Mouse (Mus musculus): ENCODE results near the gene Ppfia1.

Ppfia1 gene

DNA sequence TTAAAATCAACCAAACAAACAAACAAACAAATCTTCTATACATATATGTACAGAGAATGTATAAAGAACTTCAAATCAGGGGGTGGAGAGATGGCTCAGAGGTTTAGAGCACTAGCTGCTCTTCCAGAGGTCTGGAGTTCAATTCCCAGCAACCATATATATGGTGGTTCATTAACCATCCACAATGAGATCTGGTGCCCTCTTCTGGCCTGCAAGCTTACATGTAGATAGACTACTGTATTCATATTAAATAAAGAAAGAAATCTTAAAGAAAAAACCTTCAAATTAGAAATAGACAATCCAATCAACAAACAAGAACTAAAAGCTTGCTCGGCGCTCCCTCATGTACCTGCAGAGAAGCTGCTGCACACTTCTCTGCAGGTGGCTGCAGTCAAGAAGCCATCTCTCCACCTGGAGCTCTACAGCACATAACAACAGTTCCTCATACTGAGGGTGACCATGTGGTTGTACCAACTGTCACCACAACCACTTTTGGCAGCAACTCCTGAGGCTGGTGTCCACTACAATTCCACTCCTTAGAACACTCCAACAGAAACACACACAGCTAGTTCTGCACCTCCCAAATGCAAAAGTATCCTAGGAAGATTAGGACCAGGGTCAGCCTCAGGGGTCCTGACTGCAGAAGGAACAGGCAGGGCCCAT, 3.5 kb downstream of the Ppfia1 start:
- DNase-seq (ENCODE audit: low read depth): no peak

DNA sequence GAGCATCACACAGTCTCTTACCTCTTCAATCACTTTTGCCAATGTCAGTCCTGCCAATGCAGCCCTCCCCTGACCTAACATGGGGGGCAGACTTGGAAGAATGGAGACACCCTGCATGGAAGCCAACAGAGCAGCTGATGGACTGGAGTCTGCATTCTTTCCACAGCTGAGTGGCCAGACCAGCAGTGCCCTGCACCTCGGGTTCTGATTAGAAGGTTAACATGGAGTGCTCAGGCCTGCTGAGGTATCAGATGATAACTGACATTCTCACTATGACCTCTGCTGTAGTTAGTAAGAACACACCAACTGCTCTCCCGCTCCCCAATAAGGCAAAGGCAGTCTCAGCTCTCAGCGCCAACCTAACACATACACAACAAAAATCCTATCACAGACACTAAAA, 8.3 kb downstream of the Ppfia1 start:
- no peak for DNase-seq (ENCODE audit: low read depth)

DNA sequence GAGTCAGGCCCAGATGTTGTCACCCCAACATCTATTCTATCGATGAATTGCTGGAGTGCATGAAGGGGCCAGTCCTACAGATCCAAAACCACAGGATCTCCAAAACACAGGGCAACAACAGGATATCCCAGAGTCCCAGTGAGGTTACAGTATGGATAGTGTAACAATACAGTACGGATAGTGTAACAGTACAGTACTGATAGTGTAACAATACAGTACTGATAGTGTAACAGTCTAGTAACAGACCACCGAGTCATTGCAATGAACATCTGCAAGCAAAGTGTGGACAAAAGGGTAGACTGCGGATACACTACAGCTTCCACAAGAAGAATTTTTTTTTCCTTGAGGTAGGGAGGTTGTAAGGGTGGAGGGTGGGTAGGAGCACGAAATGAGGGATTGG, 12.2 kb downstream of the Ppfia1 start:
- DNase-seq (ENCODE audit: low read depth): no peak

DNA sequence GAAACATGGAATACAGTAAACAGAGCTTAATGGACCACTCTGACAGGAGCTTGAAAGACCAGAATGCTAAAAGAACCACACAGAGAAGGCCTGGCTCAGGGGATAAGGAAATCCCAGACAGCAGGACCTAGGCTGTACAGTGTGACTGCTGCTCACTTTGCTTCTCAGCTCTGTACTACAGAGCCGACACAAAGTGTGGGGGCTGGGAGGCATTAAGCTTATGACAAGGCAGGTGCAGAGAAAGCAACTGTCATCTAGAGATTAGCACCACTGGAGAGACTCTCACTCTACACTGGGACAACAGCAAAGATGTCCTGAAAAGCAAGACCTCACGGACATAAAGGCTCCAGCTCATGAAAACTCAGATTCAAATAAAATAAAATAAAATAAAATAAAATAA, 14.4 kb downstream of the Ppfia1 start:
- no peak for DNase-seq (ENCODE audit: low read depth)

DNA sequence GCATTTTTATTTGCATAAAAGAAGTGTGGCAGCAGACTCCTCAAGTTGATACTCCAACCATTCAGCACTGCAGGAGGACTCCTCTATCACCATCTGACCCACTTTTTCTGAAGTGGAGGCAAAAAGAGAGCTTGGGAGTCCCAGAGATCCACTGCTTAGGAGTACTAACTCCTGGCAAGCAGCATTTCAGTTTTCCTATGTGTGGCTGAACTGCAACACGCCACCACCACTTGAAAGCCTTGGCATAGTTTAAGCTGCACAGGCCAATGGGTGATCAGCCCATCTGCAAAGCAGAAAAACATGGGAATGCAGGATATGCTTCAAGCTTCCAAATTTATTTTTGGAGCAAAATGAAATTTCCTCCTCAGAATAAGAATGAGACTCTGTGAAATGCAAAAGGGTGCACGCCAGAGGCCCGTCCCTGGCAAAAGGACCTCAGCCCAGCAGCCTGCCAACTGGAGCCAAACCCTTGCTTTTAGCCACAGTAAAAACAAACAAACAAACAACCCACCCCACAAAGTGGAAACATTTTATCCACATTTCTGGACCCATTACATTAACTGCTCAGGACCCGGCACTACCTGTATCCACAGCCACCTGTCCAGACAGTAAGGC, 15.4 kb downstream of the Ppfia1 start:
- DNase-seq (ENCODE audit: low read depth): no peak

DNA sequence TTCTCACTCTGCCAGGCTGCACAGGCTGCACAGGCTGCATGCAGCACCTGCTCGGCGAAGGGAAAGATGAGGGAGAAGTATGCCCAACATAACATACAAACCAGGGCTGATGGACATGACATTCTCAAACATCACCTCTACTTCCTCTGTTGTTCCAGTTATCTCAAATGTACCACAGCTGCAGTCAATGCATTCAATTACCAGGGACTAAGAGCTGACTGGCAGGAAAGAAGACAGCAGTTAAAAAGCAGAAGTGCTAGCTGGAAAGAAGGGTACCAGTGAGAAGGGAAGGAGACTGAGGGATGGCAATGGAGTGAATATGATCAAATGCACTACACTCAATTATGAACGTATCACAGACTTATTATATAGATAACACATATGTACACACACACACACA, 17.2 kb downstream of the Ppfia1 start:
- no peak for DNase-seq (ENCODE audit: low read depth)

DNA sequence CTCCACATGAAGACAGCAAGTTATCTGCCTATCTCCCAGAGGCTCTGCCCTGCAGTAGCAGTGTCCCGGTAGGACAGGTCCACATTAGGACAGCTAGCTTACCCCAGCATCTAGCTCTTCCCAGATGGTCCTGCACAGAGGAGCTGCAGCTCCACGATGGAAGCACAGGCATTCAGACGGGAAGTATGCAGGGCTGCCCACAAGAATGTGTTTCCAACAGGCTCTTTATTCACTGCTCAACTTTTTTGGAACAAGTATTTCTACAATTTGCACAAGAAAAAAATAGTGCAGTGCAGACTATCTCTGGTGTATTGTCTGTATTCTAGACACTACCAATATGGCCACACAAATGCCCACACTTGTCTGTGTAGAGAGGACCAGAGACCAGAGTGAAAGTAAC, 18.8 kb downstream of the Ppfia1 start:
- no peak for DNase-seq (ENCODE audit: low read depth)

DNA sequence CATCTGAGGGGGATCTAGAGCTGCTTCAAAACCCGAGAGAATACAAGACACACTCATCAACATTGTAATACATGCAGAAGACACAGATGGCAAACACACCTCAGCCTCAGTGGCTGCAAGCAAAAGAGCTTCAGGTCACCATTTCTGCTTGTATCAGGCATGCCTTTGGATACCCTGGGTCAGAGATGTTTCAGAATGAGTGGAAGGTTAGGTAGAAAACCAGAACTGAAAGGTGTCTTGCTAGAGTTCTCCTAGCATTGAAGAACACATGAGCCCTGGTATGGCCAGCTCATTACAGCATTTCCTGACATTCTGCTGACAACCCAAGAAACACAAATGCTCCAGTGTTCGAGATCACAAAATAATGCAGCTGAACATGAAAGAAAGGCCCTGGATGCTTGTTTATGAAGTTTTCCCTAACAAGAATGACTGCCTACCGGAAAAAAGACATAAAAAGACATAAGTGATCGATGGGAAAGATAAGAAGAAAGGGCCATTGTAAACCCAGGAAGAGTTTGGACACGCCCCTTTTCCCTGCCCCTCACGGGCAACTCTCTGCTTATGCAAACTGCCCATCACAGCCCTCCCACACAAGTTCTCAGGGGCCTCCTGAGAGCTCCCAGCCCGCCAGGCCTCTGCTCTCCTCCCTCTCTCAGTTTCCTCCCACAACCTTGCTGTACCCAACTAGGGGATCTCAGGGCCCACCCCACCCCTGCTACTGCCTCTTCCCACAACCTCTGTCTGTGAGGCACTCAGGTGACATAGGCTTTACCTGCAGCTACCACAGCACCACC, 21.7 kb downstream of the Ppfia1 start:
- DNase-seq (ENCODE audit: low read depth): no peak

DNA sequence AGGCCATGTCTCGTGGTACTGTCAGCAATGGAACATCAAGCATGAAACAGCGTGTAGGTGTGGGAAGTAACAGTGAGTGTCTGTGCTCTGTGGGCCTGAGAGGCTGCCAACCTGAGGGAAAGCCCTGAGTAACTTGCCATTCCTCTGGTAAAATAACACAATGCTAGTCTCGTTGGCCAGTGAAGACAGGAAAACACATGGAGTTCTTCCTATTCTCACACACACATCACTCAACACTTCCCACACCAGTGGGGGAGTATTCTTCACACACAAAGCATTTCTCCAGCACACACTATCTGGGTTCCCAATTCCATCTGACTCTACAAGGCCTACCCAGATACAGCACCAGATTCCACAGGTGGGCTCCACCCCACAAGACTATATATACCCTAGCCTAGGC, 23.7 kb downstream of the Ppfia1 start:
- no peak for DNase-seq (ENCODE audit: low read depth)

DNA sequence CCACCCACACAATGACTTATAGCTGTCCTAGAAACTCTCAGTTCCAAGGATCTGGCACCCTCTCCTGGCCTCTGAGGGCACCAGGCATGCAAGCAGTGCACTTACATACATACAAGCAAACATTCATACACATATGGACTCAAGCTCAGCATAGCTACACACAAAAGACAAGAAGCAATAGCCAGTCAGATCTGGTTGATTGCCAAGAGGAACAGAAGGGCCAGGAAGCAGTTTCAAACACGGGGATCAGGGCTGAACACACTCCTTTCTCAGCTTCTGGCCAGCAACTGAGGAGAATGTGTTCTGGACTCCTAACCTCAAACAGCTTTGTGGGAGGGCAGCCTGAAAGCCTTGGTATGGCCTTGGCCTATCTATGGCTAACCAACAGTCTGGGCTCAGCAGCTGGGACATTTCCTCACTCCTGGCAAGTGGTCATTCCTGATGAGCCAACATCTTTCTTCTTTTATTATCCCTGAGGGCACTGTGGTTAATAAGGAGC, 25.8 kb downstream of the Ppfia1 start:
- DNase-seq (ENCODE audit: low read depth): no peak

DNA sequence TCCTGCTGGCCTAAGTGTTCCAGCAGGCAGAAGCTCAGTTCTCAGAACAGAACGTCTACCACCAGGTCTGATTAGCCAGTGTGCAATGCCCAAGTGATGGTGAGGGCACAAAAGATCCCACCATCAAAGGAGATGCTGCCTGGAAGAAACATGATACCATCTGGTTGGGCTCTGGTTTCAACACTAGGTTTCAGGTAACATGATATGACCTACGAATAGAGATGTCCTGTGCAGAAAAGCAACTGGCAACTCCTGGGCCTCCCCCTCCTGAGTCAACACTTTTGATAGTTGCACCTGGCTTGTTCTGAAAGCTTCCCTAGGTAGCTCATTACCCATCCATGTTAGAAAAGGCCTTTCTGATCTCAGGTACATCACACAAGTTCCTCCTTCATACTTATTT, 26.9 kb downstream of the Ppfia1 start:
- no peak for DNase-seq (ENCODE audit: low read depth)

DNA sequence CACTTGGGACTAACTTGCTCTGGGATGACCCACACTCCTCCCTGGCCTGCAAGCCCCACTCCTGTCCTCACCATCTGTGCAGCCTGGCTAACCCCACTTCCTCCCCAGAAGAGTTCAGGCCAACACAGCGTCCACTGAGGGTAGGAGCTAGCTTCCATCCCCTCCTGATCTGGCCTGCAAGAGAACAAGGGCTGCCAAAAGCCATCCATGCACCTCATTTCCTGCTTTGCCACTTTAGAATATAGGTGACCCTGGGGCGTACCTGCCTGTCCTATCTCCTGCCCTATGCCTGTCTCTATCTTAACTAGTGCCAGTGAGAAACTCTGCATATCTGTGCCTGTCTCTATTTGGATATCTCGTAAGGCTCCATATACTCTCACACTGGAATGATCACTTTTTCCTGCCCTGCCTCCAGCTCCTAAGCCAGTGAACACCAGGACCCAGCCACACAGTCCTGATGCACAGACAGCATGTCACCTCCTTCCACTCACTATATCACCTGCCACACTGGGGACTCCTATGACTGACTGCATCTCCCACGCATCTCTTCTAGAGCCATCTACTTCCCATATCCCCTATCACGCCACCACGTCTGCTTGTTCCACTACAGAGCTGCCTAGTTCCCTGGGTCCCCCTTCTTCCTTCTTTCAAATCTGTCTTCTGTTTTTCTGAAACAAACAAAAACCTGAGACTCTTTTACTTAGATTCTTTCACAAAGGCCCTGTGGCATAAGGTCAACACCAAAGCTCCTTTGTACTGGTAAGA, 28.9 kb downstream of the Ppfia1 start:
- no peak for DNase-seq (ENCODE audit: low read depth)

DNA sequence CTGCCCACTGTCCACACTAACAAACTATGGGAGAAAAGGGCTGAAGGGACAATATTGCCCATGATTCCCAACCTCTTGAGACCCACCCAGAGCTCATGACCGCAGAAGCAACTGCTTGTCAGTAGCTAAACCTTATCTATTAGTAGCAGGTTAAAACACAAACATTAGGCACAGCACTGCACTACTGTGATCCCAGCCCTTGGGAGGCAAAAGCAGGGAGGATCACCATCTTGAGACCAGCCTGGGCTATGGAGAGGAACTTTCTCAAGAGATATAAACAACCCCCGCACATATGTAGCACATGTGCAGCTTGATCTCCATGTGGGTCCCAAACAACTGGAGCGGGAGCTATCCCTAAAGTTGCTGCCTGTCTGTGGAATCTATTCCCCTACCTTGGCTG, 30.1 kb downstream of the Ppfia1 start:
- no peak for DNase-seq (ENCODE audit: low read depth)

DNA sequence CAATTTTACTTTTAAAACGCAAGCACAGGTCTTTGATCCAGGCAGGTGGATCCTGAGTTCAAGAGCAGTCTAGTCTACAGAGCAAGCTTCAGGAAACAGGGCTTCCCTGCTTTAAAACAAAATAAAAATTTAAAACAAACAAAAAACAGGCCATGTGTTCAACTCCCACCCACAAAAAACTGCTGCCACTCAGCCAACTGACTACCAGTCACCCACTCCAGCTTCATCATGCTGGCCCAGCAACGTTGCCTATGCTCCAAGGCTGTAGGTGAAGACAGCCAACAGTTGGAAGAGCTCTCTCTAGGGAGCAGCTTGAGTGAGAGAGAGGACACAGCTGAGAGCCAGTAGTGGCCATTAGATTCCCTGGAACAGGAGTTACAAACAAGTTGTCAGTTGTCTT, 31.6 kb downstream of the Ppfia1 start:
- no peak for DNase-seq (ENCODE audit: low read depth)

DNA sequence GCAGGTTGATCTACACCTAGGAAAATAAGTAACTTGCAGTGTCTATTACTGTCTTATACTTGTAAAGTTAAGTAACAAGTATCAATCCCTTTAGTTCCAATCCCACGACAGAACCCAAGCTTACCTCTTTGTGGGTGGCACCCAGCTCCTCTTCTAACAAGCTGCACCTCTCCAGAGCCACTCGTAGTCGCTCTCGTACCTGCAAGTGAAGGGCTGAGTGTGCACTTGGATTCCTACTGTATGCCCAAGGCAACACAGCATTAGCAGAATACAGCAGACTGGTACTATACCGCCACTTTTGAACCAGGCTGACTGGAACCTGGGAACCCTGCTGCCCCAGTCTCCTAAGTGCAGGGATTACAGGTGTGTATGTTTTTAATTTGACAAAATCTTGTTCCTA, 33.7 kb downstream of the Ppfia1 start:
- DNase-seq (ENCODE audit: low read depth): no peak

DNA sequence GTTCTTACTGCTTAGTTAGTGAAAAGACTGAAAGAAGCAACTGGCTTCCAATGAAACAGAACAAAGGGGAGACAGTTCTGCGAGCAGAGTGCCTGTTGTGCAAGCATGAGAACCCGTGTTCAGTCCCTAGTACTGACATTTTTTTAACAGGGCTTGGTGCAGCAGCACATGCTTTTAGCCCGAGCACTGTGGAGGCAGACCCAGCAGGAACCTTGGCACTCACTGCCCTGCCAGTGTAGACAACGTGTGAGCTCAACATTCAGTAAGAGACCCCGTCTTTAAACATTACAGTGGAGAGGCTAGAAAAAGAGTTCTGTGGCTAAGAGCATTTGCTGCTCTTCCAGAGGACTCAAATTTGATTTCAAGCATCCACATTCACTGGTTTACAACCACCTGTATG, 36.8 kb downstream of the Ppfia1 start:
- no peak for DNase-seq (ENCODE audit: low read depth)

DNA sequence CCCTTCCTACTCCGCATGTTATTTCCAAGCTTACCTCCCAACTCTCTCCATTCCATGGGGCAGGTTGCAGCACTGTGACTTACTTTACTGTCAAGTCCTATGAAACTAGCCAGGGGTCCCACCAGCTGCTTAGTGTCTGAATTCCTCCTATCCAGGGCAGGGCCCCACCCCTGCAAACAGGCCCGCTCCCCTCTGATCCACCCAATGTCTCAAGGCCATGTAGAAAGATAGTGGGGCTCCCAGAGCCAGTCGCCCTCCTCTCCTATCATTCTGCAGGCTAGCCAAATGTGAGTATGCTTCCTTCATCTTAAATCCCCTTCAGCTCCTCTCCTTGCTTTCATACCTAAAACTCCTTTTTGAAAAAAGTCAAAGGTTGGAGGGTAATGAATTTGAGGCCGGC, 44.4 kb downstream of the Ppfia1 start:
- no peak for DNase-seq (ENCODE audit: low read depth)

DNA sequence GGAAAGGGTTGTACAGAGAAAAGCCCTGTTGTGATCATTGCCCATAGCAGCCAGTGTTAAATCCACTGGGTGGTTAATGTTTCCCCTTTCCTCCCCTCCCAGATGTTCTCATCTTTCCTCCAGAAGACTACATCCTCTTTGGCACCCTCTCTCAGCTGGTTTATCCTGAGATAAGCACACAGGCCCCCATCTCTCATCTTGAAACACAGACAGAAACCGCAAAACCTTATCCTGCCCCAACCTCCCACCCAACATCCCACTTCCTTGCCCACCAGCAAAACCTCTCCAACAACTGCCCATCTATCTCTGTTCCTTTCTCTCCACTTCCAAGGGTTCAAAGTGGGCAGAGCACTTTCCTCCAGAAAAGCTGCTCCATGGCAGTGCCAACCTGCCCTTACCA, 46.7 kb downstream of the Ppfia1 start:
- no peak for DNase-seq (ENCODE audit: low read depth)

DNA sequence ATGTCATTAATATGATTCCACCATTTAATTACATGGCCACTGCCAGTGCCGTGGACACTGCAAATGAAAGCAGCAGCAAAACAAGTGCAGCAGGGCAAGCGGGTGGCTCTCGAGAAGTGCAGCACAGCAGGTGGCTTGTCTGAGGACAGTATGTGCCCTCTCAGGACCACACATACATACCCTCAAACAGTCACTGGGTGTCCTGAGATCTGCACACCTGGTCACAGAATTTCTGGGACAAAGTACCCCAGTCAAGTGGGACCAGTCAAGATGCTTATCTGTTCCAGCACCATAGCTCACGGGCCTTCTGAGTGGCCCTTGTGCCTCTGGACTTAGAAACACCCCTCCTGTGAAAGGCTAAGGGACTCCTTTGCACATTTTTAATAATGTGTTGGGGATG, 49.6 kb downstream of the Ppfia1 start:
- DNase-seq (ENCODE audit: low read depth): no peak

DNA sequence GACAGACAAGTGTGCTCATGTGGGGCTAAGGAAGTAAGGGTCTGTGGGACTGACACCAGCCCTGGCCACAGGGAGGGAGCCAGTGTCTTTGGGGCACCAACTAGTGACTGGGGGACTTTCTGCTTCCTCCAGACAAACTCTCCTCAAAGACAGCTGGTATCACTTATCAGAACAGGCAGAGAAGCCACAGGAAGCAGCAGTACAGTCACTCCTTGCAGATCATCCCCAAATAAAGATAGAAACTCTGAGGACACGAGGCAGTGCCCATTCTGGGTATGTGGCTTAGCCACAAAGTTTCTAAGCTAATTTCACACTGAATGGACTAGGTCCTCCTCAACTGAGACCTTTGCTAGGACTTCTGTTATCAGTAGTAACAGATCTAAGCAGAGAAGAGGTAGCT, 60.6 kb downstream of the Ppfia1 start:
- DNase-seq (ENCODE audit: low read depth): no peak

DNA sequence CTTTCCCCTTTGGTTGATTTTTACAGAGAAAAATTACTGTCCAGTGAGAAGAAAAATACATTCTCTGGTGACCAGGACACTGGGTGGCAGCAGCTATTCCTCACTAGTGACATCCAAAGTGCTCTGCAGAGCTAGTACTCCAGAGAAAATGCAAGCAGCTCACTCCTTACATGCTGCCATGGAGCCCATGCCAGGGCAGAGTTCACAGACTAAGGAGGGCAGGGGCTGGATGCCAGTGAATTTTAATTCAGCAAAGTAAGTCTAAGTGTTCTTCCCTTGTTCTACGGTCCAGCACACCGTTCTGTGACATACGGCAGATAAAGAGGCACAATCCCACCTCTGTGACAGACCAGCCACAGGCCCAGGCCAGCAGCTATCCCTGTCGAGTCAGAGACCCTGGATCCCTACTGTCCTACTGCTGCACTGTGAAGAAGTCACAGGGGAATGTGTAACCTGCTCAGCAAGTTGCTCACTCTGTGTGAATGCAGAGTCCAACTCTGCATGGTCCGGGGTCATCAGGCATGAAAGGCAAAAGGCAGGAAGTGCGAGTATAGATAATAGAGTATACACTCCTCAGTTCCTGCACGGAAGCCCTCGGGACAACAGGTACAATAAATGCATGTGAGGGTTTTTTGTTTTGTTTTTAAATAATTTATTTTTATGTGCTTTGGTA, 63.2 kb downstream of the Ppfia1 start:
- DNase-seq (ENCODE audit: low read depth): no peak
